Mouse (Mus musculus) spleen, postnatal 14 days (tissue): ENCODE measurements at regions not wholly inside any gene's neighbourhood (a gene's known extent, or its start where the extent isn't known, plus 50 kb on each side); places are given as distances from the start of the nearest gene placed in this dataset.
"Not testable (repeated sequence)": the region's sequence is repeated elsewhere in the genome, so short reads cannot be mapped to it uniquely, and the experiment has no call there.

ENCODE experiments used
- DNase-seq, 2 experiments: peaks; one replicate each; pipeline ENCODE4 v3.0.0; 2021 to 2022; ENCODE audit warnings: low spot score in 2 of 2

DNA sequence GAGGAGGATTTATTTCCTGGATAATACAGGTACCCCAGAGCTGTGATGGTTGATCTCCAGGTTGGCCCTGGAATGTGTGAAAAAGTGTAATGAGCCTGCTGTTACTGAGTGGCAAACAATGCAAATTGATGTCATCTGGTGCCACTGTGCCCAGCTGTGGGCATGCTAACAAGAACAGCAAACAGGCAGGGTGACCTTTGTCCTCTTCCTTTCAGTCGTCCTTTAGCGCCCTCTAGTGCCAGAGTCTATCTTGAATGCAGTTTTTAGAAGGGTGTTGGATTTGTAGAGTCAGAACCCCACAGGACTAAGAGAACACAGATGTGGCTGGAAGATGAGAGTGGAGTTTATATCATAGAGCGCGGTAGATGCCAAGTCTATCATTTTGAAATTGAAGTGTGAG lies 164.3 kb downstream of the Sdhaf3 start:
- peak in 1 of 2 experiments; percentile 7 for DNase-seq

DNA sequence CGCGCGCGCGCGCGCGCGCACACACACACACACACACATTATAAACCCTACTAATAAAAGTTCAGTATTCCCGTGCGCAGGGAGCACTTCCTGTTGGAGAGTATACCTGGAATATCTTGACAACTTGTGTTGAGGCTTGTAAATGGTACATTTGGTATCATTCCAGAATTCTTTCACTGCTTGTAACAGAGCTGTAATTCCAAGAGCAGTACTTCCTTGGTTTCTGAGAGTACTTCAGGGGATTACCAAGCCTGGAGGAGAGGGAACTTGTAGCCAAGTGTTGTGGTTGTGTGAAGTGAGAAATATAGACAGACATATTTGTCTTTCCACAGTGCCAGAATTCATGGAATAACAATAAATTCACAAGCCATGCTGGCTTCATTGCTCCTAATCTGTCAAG lies 177.2 kb downstream of the Sdhaf3 start:
- DNase-seq = no peak

DNA sequence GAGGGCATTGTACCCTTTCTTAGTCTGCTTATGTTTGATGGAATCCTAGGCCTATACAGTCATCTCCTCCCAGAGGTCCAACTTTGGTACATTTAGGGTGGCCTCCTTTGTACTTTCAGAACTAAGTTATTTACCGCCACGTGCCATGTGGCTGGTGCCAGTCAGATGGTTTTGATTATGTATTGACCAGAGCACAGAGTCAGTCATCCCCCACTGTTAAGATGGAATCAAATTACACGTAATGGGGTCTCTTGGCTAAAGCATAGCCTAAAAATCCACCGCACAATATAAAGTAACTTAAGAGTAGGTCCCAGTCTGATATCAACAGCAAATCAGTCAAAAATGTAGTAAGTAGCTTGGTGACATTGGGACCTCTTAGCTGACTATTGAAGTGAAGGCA lies 178.3 kb downstream of the Sdhaf3 start:
- no peak for DNase-seq

DNA sequence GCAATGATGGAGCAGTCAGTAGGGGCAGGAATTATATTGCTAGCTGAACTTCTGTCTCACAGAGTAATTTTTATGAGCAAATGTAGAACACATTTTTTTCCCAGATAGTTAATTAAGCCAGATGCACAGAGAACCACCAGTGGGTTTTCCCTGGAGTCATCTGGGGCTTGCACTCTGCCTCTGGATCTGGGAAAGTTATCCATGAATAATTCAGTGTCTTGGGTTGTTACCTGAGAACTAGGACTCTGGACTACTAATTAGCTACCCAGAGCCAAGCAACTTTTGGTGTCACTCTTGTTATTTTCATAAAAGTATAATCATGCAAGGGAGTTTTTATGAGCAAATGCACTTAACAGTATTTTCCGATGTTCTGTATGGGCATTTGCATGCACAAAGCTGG lies 179.1 kb downstream of the Sdhaf3 start:
- DNase-seq = no peak

DNA sequence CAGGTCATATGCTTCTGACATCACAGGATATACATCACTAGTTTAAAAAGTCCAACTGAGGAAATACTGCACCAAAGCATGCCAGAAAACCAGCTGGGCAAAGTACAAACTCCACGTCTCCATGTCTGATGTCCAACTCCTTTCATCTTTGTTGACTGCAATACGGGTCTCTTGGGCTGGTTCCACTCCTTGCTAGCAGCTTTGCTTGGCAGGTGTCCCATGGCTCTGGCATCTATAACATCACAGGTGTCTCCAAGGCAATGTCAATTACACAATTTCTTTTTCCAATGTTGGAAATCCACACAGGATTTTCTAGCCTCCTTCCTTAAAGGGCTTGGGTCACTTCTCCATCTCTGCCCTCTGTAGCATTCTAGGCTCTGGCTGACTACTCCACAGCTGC lies 225.9 kb downstream of the Sdhaf3 start:
- DNase-seq = no peak

DNA sequence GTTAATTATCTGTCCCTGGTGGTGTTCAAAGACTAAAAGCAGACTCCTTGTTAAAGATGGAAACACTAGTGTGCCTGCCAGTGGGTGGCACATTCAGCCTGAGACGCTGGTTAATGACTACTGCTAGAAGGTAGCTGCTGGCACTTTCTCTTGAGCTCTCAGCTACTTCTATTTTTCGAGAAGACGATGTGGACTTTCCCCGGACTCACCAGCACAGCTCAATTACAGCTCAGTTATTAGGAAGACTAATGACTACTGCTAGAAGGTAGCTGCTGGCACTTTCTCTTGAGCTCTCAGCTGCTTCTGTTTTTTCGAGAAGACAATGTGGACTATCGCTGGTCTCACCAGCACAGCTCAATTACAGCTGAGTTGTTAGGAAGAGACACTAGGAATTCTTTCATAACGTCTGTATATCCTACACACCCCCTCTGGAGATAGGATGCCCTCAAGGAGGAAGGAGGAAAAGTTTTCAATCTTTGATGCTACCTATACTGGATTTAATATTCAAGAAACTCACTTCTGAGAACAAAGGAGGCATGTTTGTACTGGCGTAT lies 243.3 kb downstream of the Sdhaf3 start:
- no peak for DNase-seq

DNA sequence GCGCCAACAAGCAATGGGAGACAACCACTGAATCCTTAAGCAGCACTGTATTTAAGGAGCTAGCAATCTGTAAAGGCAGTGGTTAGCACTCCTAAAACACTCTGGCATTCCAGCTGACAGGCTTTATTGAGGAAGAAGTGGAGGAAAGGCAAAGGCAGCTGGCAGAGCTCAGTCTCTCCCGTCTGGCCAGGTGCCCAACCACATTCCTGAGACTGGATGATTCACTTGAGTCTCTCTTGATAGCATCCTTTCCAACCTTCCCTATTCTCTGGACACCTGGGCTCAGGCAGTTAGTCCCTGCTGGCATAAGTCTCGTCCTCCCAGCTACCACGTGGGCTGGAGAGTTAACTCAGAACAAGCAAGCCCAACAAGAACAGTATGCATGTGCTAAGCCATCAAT lies 260.1 kb downstream of the Sdhaf3 start:
- DNase-seq = no peak

DNA sequence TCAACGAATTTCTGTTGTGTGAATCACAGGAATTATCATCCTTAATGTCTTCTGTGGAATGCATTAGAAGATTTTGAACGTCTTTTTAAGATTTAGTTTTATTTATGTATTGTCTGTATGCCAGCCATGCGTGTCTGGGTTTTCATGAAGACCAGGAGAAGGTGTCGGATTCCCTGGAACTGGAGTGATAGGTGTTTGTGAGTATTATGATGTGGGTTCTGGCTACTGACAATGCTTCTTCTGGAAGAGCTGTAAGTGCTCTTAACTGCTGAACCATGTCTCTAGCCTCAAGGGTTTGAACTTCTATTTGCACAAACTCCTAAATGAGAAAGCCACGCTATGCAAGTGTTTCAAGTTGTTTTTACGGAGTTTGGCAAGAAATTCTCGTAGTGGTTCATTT lies 296.5 kb downstream of the Sdhaf3 start:
- DNase-seq = no peak

DNA sequence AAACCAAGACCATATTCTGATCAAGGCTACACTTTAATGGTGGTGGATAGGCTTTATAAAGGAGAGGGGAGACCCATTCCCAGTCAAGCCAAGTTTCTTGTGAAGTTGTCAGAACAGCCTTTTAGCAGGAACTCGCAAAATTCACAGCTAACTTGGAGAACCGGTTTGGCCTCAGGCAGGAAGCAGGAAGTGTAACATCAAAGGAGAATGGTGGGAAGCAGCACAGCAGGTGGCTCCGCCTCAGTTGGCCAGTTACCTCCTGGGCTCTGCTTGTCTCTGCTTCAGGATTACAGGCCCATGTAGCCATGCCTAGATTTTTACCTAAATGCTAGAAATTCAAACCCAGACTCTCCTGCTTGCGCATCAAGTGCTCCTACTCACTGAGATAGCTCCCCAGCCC lies 277.2 kb upstream of the Tac1 start:
- no peak for DNase-seq

DNA sequence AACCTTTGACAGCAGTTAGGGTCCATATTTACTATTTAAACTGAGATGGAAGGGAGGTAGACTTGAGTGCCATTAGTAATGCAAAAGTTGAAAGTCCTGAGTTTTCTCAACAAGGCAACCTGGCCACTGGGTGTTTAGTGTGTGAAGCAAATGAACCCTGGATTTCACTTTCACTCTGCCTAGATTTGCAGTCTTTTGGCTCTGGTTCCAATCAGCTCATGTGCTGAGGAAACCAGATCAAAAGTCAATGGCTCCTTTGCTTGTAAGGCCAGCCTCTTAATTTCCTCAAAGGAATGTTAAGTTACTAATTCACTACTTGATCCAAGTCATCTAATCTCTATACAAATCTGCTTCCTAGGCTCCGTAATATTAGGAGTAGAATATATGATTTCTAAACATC lies 247.7 kb upstream of the Tac1 start:
- DNase-seq = no peak

DNA sequence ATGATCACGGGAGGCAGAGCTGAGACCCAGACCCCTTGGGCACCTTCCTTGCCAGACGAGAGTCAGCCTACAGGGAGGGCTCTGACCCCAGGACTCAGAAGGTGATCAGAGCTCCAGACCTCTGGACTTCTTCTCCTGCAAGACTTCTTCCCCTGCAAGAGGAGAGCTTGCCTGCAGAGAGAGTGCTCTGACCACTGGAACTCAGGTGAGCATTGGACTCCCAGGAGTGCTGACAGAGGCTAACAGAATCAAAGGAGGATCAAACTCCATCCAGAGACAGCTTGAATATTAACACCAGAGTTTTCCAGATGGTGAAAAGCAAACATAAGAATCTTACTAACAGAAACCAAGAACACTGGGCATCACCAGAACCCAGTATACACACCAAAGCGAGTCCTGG lies 241.2 kb upstream of the Tac1 start:
- DNase-seq = no peak

DNA sequence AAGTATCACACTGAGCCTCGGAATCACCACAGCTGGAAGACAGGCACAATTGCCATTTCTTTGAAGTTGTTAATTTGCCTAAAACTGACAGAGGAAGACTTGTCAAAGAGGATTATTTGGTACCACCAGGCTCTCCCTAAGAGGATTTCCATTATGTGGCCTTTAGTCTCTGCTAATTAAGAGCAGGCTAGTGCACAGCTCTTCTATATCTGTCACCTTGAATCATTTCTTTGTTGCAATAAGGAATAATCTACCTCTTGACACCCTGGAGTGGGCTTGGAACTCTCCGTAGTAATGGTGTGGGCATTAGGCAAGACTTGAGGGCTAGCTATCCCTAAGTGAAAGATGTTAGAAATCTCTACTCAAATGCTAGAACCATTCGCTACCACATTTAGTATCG lies 227.7 kb upstream of the Tac1 start:
- DNase-seq = no peak

DNA sequence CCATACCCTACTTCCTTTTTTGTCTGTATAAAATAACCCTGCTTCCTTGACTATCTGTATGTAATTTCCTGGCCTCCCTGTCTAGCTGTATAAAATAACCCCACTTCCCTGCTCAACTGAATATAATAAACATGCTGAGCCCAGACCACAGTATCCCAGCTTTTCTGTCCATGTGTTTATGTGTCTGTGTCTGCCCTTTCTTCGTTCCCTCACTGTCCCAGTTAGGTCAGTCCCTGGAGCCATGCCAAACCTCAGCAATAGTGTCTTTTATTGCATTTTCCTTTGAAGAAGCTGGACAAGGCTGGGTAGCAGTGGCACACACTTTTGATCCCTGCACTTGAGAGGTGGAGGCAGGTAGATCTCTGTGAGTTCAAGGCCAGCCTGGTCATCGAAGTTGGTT lies 198.0 kb upstream of the Tac1 start:
- no peak for DNase-seq

DNA sequence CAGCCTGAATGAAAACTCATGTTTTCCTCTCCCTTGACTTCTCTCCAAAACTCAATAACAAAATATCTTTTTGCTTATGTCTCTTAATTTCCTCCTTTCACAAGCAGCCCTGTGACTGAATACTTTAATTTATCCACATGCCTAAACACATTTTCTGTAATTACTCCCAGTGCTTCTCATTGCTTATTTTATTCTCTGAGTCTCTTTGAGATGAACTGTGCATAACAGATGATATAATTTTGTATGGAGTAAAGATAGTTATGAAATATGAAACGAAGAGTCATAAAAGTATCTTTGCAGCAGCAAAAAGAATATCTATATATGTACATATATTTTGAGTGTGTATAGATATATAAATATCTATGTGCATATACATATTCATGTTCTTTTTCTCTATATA lies 187.5 kb upstream of the Tac1 start:
- no peak for DNase-seq

DNA sequence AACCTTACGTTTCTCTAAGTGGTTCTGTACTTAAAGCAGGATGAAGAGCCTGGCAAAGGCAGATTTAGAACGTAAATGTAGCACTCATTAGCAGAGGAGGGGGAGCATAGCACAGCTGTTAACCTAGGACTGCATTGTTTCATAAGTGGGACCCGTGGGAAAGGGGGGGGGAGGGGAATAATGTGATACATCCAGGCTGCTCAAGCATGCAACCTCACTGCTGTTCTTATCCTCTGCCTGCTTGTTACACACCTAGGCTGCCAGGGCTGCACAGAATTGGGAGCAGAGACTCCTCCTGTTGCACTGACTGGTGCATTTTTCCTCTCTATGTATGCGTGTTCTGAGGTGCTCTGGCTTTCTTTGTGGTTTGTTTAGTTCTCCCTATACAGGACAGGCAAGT lies 180.1 kb upstream of the Tac1 start:
- no peak for DNase-seq

DNA sequence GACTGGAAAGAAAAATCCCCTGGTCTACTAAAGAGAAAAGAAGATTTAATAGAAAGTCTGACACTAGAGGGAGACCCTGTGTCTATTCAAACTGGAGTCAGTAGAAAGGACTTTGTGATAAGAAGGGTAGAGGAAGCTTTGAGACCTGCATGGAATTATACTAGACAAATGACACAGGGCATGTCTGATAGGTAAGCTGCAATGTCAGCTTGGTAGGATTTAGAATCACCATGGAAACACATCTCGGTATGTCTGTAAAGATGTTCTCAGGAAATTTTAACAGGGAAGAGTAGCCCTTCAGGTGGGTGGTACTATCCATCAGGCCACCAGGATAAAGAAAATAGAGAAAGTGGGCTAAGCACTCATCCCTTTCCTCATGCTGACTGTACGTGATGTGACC lies 178.8 kb upstream of the Tac1 start:
- no peak for DNase-seq

DNA sequence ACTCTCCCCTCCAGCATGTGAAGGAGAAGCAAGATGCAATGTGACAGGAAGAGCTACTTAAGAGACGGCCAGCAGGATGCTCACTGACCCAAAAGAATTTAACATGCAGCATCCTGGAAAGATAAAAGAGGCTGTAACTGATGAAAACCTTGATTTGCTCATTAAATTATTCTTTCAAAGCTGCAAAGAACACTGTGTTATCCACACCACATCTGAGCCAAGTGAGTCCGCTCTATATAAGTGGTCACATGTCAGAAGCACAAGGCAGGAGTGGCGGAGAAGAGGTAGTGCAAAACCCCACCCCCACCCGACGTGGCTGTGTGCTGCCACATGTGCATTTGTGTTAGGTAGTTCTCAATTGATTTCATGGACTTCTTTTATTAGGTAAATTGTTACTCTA lies 176.0 kb upstream of the Tac1 start:
- DNase-seq = no peak

DNA sequence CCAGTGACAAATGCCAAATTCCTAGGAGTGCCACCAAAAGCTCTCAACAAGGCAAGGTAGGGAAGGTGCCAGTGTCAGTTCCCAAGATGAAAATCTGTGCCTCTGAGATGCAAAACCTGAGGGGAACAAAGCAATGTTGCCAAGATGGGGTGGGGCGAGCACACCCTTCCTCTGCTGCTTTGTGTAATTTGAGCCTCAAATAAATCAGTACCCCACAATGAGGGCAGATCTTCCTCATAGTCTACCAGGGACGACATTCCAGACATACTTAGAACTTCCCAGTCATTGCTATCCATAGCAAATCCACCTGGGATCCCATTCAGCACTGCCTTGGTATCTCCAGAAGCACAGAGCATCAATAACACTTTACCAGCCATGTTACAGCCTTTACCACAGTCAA lies 129.9 kb upstream of the Tac1 start:
- no peak for DNase-seq

DNA sequence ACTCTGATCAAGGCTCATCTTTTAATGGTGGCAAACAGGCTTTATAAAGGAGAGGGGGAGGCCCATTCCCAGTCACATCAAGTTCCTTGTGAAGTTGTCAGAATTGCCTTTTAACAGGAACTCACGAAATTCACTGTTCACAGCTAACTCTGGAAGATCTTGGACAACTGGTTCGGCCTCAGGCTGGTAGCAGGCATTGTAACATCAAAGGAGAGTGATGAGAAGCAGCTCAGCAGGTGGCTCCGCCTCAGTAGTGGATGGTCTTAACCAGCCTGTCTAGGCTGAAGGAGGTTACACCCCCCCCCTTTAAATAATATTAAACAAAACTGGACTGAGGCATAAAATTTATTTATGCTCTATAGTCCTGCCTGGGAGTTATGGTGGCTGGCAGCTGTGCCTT lies 113.0 kb upstream of the Tac1 start:
- DNase-seq = no peak

DNA sequence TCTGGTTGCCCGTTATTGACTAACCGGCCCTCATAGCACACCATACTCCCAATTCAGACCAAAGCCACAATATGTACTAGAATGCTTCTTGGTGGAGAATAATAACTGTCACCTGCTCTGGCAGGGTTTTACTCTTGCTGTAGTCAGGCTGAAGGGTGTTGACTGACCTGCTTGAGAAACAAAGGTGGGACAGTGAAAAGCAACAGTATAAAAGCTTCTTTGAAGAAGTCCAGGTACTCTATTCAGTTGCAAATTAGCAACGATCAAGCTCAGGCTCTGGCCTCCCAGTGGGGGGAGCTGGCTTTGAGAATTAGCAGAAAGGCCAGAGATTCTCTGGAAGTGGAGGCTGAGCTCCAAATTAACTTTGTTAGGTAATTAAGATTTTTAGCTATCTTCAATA lies 112.4 kb upstream of the Tac1 start:
- not testable (repeated sequence) for DNase-seq

DNA sequence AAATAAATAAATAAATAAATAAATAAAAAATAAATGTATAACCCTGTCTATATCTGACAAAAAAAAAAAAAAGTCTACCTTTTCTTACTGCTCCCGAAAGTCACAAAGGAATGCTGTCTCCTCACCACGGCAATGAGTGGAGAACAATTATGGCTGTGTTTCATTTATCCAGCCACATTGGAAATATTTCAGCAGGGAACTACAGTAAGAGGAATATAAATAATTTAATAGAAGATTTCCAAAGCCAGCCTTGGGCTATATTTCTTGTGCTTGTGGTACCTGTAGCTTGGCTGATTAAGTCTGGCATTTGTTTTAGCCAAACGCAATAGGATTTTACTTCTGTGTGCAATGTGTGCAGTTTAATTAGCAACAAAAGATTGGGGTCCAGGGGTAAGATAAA lies 98.8 kb upstream of the Tac1 start:
- no peak for DNase-seq

DNA sequence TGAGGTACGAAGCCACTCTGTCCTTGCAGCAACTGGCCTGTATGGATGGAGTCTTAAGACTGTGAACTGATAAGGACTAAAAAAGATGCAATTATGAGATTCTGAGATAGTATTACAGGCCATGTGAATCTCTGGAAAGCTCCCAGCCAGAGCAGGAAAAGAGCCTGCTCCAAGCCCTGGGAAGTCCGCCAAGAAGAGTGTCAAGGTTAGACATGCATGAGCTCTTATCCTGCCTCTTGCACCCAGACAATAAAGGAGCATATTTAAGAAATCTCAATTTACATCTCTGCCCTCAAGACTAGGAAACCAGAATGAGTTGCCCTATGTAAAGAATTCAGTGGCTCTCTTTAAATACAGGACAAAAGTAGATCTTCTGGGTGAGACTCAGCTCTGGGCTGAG lies 90.8 kb upstream of the Tac1 start:
- DNase-seq = no peak

DNA sequence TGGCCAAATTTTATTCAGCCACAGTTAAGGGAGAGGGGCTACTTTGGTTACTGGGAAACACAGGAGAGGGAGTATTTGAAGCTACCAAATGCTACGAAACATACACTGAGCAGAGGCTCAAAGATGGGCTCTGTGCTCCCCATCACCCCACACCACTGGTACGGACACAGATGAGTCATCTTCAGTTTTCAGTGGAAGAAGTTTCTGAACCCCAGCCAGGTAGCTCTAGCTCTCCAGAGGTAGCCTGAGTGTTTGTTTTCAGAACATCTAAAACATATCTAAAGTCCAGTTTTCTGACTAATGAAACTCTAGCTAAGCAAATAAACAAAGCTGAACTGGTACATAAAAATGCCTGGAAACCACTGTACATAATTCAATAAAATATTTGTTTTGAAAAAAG lies 90.3 kb upstream of the Tac1 start:
- DNase-seq = no peak

DNA sequence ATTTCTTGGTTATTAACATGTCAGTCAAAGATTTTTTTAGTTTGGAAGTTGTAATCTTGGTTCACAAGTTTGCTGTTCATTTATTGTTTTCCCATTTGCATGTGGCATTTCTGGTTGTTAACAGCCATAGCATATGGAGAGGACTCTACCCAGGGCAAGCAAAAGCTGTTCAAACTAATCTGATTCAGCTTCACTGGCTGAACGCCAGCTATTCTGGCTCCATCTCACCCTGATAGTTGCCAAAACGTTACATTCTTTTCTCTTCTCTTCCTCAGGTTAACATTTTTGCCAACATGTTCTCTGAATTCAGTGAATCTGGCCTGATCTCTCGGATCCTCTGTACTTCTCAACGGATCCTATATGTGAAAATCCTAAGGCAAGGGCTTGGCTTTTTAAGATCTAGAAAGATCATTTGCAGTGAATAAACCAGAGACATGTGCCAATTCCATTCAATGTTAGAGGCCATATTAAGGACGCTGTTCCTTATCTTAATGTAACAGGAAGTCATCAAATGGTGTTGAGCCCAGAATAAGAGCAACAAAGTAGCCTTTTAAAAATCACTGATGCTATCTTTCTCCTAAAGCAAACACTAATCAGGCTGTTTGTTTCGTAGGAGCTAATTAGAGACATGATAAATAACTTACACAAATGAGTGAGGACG lies 82.2 kb upstream of the Tac1 start:
- DNase-seq = no peak
